In the genomic region with DNA sequence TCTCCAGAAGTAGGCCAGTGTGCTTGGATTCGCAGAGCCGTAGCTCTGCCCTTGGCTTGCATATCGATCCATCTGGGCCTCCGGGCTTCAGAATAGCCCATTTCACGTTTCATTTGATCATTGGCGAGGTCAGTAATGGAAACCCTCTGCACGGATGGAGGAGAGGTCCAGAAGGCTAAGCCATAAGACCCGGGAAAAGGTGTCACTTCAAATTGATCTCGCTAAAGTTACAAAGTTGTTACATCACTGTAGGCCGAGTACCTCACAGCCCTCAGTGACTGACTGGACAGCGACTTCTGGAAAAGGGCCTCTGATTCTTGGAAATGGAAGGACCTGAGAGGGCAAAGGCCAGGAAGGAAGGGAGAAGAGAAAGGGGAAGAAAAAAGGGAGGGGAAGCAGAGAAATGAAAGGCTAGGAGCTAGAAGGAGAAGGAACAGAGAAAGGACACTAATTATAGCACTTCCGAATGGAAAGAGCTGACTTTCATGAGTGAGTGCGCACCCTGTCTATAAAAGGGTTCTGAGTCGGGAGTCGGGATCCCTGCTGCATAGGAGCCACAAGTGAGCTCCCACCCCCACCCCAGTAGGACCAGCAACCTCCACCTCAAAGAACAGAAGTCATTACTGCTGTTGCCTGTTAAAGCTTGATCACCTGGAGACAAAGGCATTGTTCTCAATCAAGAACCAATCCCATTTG, we compare ENCODE assay signal across 8 mouse cellular contexts. TPM values are rescaled to one million over a fixed set of nuclear protein-coding genes. Genes with fewer than 3 reads are reported as not detected.
DNase-seq lines count a peak whose midpoint lies in the region; ATAC-seq and TF ChIP-seq lines count a peak whose summit lies in the region.

No protein-coding gene starts in this region.

- ATAC-seq in kidney, embryonic 16.5 days (ENCODE audit: low FRiP score, low TSS enrichment) = no peak
- no peak for ATAC-seq in embryonic facial prominence, embryonic 11.5 days (replicated peaks; ENCODE audit: insufficient number of reproducible peaks, low FRiP score, low TSS enrichment, low read depth)
- no peak for ATAC-seq in hindbrain, postnatal 0 days
- ATAC-seq in midbrain, postnatal 0 days (ENCODE audit: low FRiP score) = no peak

- no peak for TF ChIP-seq CTCF in hindbrain, postnatal 0 days (IDR thresholded peaks at IDR 0.05; ENCODE audit: low read depth)
- TF ChIP-seq CTCF in midbrain, postnatal 0 days (IDR thresholded peaks at IDR 0.05) = no peak

- H3K27ac ChIP-seq in kidney, embryonic 16.5 days (ENCODE audit: low read length) = peak overlapping the region; percentile 81; the same call in 1 of the 2 replicates
- no peak overlapping the region for H3K27ac ChIP-seq in embryonic facial prominence, embryonic 11.5 days (replicated peaks; ENCODE audit: low read depth, low read length)
- H3K27ac ChIP-seq in hindbrain, postnatal 0 days = peak overlapping the region; percentile 93
- H3K27ac ChIP-seq in midbrain, postnatal 0 days (ENCODE audit: low read depth, low read length) = peak overlapping the region; percentile 85

- H3K36me3 ChIP-seq in kidney, embryonic 16.5 days (ENCODE audit: insufficient read depth, low read length) = no peaks in the 10 kb centered on the region
- no peaks in the 10 kb centered on the region for H3K36me3 ChIP-seq in embryonic facial prominence, embryonic 11.5 days (replicated peaks; ENCODE audit: control insufficient read depth, insufficient read depth, low read depth, low read length)
- no peaks in the 10 kb centered on the region for H3K36me3 ChIP-seq in hindbrain, postnatal 0 days (ENCODE audit: insufficient read depth, low read length)
- no peaks in the 10 kb centered on the region for H3K36me3 ChIP-seq in midbrain, postnatal 0 days (ENCODE audit: insufficient read depth, low read length)

- DNase-seq in kidney, postnatal 10 days = no peak
- DNase-seq in embryonic facial prominence, embryonic 11.5 days (ENCODE audit: low spot score) = no peak
- no peak for DNase-seq in hindbrain, postnatal 0 days (ENCODE audit: low spot score)
- DNase-seq in midbrain, postnatal 0 days (ENCODE audit: low spot score) = no peak
- no peak for DNase-seq in gastrocnemius, postnatal 10 days
- DNase-seq in cerebellum, postnatal 36 days = no peak
- no peak for DNase-seq in cerebellum, adult 11-12 months

- H3K4me3 ChIP-seq in kidney, embryonic 16.5 days (ENCODE audit: low read length) = peak overlapping the region; percentile 66
- peak overlapping the region; percentile 81 for H3K4me3 ChIP-seq in embryonic facial prominence, embryonic 11.5 days (ENCODE audit: low read depth, low read length)
- peak overlapping the region; percentile 91 for H3K4me3 ChIP-seq in hindbrain, postnatal 0 days (ENCODE audit: low read length)
- peak overlapping the region; percentile 85 for H3K4me3 ChIP-seq in midbrain, postnatal 0 days (ENCODE audit: low read depth, low read length)

- 0 out of 2 replicates have a peak, but pooled peaks cover 9% of the 10 kb centered on the region for H3K27me3 ChIP-seq in kidney, embryonic 16.5 days (ENCODE audit: insufficient read depth, low read length)
- peaks cover 7% of the 10 kb centered on the region; the same call in 1 of the 2 replicates for H3K27me3 ChIP-seq in embryonic facial prominence, embryonic 11.5 days (ENCODE audit: control insufficient read depth, insufficient read depth, low read length)
- H3K27me3 ChIP-seq in hindbrain, postnatal 0 days (ENCODE audit: insufficient read depth, low read length) = no peaks in the 10 kb centered on the region
- H3K27me3 ChIP-seq in midbrain, postnatal 0 days (ENCODE audit: insufficient read depth, low read length) = no peaks in the 10 kb centered on the region

- peaks cover 23% of the 10 kb centered on the region for H3K4me1 ChIP-seq in kidney, embryonic 16.5 days (ENCODE audit: insufficient read depth, low read length)
- H3K4me1 ChIP-seq in embryonic facial prominence, embryonic 11.5 days (ENCODE audit: control insufficient read depth, insufficient read depth, low read length) = peaks cover 5% of the 10 kb centered on the region
- peaks cover 10% of the 10 kb centered on the region; the same call in 1 of the 2 replicates for H3K4me1 ChIP-seq in hindbrain, postnatal 0 days (ENCODE audit: insufficient read depth, low read length)
- H3K4me1 ChIP-seq in midbrain, postnatal 0 days (ENCODE audit: insufficient read depth, low read length) = 0 out of 2 replicates have a peak, but pooled peaks cover 4% of the 10 kb centered on the region

- H3K9me3 ChIP-seq in kidney, embryonic 16.5 days (ENCODE audit: low read length) = no peaks in the 10 kb centered on the region
- no peaks in the 10 kb centered on the region for H3K9me3 ChIP-seq in embryonic facial prominence, embryonic 11.5 days (replicated peaks; ENCODE audit: control insufficient read depth, low read length)
- no peaks in the 10 kb centered on the region for H3K9me3 ChIP-seq in hindbrain, postnatal 0 days (ENCODE audit: low read length)
- H3K9me3 ChIP-seq in midbrain, postnatal 0 days (ENCODE audit: low read length) = no peaks in the 10 kb centered on the region

- WGBS in kidney, embryonic 16.5 days = 14% methylated on average over 15 of the region's 15 CpGs
- 17% methylated on average over 15 of the region's 15 CpGs for WGBS in embryonic facial prominence, embryonic 11.5 days
- 23% methylated on average over 15 of the region's 15 CpGs for WGBS in hindbrain, postnatal 0 days
- WGBS in midbrain, postnatal 0 days = 20% methylated on average over 15 of the region's 15 CpGs

- peak overlapping the region; percentile 90 for H3K4me2 ChIP-seq in kidney, embryonic 16.5 days (replicated peaks; ENCODE audit: low read depth, low read length)
- H3K4me2 ChIP-seq in embryonic facial prominence, embryonic 11.5 days (ENCODE audit: low read depth, low read length) = peak overlapping the region; percentile 87
- peak overlapping the region; percentile 76 for H3K4me2 ChIP-seq in hindbrain, postnatal 0 days (ENCODE audit: low read depth, low read length)
- peak overlapping the region; percentile 70 for H3K4me2 ChIP-seq in midbrain, postnatal 0 days (ENCODE audit: low read depth, low read length, poor library complexity, severe bottlenecking)

- no peak overlapping the region; the same call in 1 of the 2 replicates for H3K9ac ChIP-seq in kidney, embryonic 16.5 days (replicated peaks; ENCODE audit: low read length)
- peak overlapping the region; percentile 73 for H3K9ac ChIP-seq in embryonic facial prominence, embryonic 11.5 days (replicated peaks; ENCODE audit: low read length)
- peak overlapping the region; percentile 90 for H3K9ac ChIP-seq in hindbrain, postnatal 0 days (replicated peaks; ENCODE audit: low read length)
- H3K9ac ChIP-seq in midbrain, postnatal 0 days (replicated peaks; ENCODE audit: low read length, poor library complexity, severe bottlenecking) = peak overlapping the region; percentile 90

RNA-seq across cellular contexts. Expression of a gene that starts 3.5 kb away (rescaled TPM):
- polyA plus RNA-seq in kidney, embryonic 16.5 days (2015; fragmentation: Nextera tagmentation; extraction: Ambion mirVana) = 6.8 and 7.5 TPM in 2 replicates
- 12.1 and 12.5 TPM in 2 replicates for polyA plus RNA-seq in embryonic facial prominence, embryonic 11.5 days (2014; fragmentation: Nextera tagmentation; extraction: Ambion mirVana)
- 41.0 and 41.3 TPM in 2 replicates for total RNA-seq in hindbrain, postnatal 0 days (2014; rRNA removed)
- 28.0 and 28.6 TPM in 2 replicates for polyA plus RNA-seq in hindbrain, postnatal 0 days (2015; fragmentation: Nextera tagmentation; extraction: Ambion mirVana)
- 30.2 and 32.3 TPM in 2 replicates for total RNA-seq in midbrain, postnatal 0 days (2014; rRNA removed)
- polyA plus RNA-seq in midbrain, postnatal 0 days (2015; fragmentation: Nextera tagmentation; extraction: Ambion mirVana) = 23.1 and 23.6 TPM in 2 replicates
- total RNA-seq in gastrocnemius, postnatal 10 days (2021) = 1 to 10 TPM; 2.2 to 3.3 TPM
